Mouse (Mus musculus): Measurements from ENCODE around the gene Syngr4. TPM values are rescaled to one million over a fixed set of nuclear protein-coding genes. Genes with fewer than 3 reads are reported as not detected.

Syngr4 gene
- total RNA-seq, 2 experiments from 2014 or later = not detected

- peak; percentile 91 to 93 for DNase-seq
- intact Hi-C loops (cut with DNase I) = loop anchor here (1.0 to 2.0 kb wide), 4 partner anchors 25 to 136 kb away; no protein-coding TSS in a partner anchor
Measured at GRCm38 (mm10) chr7:45872624-45873023, 23.9 kb downstream of the Syngr4 start, which contains the start of gene Kdelr1. TSS of gene Kdelr1 (plus strand) at chr7:45872772.

- intact Hi-C loops (cut with DNase I) = no loop called here
- DNase-seq = no peak
Measured at GRCm38 (mm10) chr7:45870282-45871058, 26.0 kb downstream of the Syngr4 start.

- DNase-seq = peak in 1 of 2 experiments; percentile 10
- intact Hi-C loops (cut with DNase I) = loop anchor here (10.0 kb wide), 1 partner anchor 1055 kb away; no protein-coding TSS in a partner anchor
Measured at GRCm38 (mm10) chr7:45869787-45870186, 26.7 kb downstream of the Syngr4 start.

- intact Hi-C loops (cut with DNase I) = loop anchor here (10.0 kb wide), 1 partner anchor 1056 kb away; no protein-coding TSS in a partner anchor
- DNase-seq = no peak
Measured at GRCm38 (mm10) chr7:45869107-45869670, 27.3 kb downstream of the Syngr4 start.

GRCm38 (mm10) chr7:45867871-45868270 is 28.6 kb downstream of the Syngr4 start:
- intact Hi-C loops (cut with DNase I) = loop anchor here (10.0 kb wide), 1 partner anchor 1057 kb away; no protein-coding TSS in a partner anchor
- DNase-seq = no peak

- peak; percentile 92 for DNase-seq
- intact Hi-C loops (cut with DNase I) = loop anchor here (2.0 to 10.0 kb wide), 2 partner anchors 35 to 1059 kb away; partner anchors contain the start of gene Grwd1
Measured at GRCm38 (mm10) chr7:45865925-45866910, 30.3 kb downstream of the Syngr4 start.

GRCm38 (mm10) chr7:45864435-45864834 is 32.1 kb downstream of the Syngr4 start:
- intact Hi-C loops (cut with DNase I) = loop anchor here (2.0 to 10.0 kb wide), 2 partner anchors 34 to 1060 kb away; partner anchors contain the start of gene Grwd1
- DNase-seq = no peak

GRCm38 (mm10) chr7:45862804-45863203 is 33.7 kb downstream of the Syngr4 start:
- intact Hi-C loops (cut with DNase I) = loop anchor here (10.0 kb wide), 1 partner anchor 1062 kb away; no protein-coding TSS in a partner anchor
- no peak for DNase-seq

GRCm38 (mm10) chr7:45859008-45859407 is 37.5 kb downstream of the Syngr4 start:
- DNase-seq = no peak
- intact Hi-C loops (cut with DNase I) = no loop called here

- intact Hi-C loops (cut with DNase I) = no loop called here
- DNase-seq = no peak
Measured at GRCm38 (mm10) chr7:45856950-45857901, 39.3 kb downstream of the Syngr4 start.

GRCm38 (mm10) chr7:45853089-45853488 is 43.4 kb downstream of the Syngr4 start:
- intact Hi-C loops (cut with DNase I) = no loop called here
- no peak for DNase-seq

- DNase-seq = no peak
- intact Hi-C loops (cut with DNase I) = no loop called here
Measured at GRCm38 (mm10) chr7:45850661-45851060, 45.9 kb downstream of the Syngr4 start.

- intact Hi-C loops (cut with DNase I) = no loop called here
Measured at GRCm38 (mm10) chr7:45848447-45849027, 48.0 kb downstream of the Syngr4 start.

GRCm38 (mm10) chr7:45842950-45843744 is 53.4 kb downstream of the Syngr4 start:
- DNase-seq = no peak
- intact Hi-C loops (cut with DNase I) = no loop called here

More at GRCm38 (mm10) chr7:45848447-45849027, 48.0 kb downstream of the Syngr4 start:
- no peak for DNase-seq

Measured in heart, postnatal 36 days (tissue).